Mouse (Mus musculus): ENCODE measurements around the gene Cdc73.

Cdc73 gene

DNA sequence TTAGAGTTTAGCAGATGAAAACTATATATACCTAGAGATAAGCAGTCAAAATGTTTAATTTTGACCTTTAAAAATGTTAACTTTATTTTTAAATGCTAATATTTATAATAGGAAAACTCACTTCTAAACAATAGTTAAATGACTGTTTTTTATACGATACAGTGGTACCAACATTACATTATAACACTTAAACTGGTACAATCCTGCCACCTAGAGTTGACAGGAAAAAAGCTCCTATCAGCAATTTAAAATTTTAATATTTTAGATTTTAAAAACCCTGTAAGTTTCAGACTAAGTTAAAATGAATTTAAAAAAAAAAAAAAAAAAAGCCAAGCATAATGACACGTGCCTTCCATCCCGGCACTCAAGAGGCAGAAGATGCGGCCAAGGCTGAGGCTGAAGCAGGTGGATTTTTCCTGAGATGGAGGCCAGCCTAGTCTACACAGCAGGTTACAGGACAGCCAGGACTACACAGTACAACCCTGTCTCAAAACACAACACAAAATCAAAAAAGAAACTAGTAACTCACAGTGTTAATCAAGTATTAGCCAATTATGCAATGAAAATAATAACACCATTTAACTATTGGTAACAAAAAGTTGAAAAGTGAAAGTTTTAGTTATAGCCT is 26.8 kb downstream of the Cdc73 start:
- 55% methylated on average over 4 of the region's 4 CpGs for WGBS

DNA sequence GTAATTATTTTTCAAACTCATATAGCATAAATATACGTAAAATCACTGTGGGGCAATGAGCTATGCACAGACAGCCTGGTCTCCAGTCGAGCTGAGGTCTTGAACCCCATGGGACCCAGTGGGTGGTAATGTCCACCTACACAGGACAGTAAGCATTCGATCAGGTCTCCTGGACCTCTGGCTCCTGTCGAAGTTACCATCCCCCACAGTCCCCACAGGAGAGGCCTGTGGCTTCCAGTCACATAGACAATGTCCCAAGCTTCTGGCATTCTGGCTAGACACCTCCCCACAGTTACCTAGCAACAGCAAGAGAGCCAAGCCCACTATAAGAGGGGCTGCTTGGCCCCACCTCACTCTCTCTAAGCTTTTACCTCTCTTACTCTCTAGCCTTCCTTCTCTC is 37.9 kb downstream of the Cdc73 start:
- WGBS, result 95% methylated on average over 4 of the region's 4 CpGs

DNA sequence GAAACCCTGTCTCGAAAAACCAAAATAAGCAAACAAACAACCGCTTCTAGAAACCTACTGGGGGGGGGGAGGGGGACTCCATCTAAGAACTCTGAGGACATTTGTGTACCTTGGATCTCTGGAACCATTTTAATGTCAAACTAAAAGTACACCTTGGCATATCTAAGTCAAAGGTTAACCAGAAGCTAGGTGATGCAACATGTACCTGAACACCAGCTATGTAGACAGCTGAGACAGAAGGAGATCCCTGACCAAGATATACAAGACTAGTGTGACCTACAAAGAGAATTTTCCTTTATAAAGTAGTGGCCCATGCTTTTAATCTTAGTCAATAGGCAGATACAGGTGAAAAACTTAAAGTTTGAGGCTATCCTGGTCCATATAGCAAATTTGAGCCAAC is 39.5 kb downstream of the Cdc73 start:
- 96% methylated on average over 2 of the region's 2 CpGs for WGBS

DNA sequence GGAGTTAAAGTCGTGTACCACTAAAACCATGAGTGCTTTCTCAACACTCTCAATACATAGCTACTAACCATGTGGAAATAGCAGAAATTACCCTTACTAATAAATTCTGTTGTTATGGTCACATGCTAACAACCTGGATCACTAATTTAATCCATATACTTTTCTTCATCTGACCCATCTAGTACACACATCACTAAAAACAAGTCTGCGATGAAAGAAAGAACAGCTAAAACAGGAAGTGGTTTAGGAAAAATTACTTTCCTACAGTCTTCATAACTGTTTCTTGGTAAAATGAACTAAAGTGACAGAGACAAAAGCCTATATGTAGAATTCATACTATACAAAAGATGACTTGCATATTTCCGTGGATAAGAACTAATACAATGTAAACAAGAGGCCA is 49.0 kb downstream of the Cdc73 start:
- WGBS, result 80% methylated on average over 3 of the region's 3 CpGs

DNA sequence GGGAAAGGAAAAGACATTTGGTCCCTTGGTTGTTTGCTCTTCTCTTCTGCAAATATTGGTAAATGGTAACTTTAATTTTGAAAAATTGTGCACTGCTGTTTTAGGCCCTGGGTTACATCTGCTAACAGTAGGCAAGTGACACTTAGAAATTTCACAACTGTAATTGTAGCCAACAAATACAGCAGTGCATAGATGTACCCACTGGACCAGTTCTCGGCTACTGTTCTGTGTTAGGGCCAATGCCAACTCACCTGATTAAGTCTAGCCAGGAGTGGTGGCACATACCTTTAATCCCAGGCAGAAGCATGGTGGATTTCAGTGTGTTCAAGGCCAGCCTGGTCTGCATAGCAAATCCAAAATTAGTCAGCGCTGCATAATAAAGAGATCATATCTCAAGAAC is 52.4 kb downstream of the Cdc73 start:
- WGBS, result 85% methylated on average over 2 of the region's 2 CpGs

DNA sequence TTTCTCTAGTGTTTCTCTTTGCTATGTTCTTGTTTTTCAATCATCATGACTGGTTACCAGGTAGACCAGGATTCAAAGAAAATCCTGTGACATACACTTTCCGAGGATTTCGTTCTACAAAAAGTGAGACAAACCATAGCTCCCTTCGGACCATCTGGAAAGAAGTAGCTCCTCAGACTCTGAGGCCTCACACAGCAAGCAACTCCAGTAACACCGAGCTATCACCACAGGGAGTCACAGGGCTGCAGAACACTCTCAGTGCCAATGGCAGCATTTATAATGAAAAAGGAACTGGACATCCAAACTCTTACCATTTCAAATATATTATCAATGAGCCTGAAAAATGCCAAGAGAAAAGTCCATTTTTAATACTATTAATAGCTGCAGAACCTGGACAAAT is 56.5 kb downstream of the Cdc73 start:
- 49% methylated on average over 4 of the region's 4 CpGs for WGBS

DNA sequence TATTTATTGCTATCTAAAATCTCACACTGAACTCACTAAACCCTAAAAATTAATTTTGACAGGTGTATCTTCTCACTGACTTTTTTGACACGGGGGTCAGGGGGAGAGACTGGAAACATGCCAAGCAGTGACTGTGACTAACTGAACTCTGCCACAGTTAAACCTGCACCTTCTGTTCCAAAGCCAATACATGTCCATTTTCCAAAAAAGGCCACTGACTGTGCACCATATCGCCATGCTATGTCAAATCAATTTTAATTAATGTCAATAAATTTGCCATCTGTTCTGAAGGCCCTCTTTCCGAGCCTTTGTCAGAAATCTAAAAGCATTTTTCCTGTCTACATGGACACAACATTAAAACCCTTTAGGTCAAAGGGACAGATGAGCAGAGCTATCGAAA is 57.3 kb downstream of the Cdc73 start:
- 47% methylated on average over 4 of the region's 4 CpGs for WGBS

DNA sequence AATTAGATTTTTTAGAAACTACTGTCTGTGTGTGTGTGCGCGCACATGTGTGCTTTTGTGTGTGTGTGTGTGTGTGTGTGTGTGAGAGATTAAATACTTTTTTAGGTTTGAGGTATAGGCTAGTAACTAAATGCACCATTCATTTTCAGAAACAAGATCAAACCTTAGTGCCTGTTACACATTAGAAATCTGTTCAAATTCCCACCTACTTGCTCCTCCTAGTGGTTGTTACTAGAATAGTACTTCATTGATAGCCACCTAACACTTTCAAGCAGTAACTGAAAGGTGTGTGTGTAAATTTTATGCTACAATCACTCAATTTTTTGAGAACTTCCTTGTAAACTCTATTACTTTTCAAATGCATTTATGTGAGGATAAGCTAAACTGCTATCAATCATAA is 58.5 kb downstream of the Cdc73 start:
- 59% methylated on average over 2 of the region's 2 CpGs for WGBS

DNA sequence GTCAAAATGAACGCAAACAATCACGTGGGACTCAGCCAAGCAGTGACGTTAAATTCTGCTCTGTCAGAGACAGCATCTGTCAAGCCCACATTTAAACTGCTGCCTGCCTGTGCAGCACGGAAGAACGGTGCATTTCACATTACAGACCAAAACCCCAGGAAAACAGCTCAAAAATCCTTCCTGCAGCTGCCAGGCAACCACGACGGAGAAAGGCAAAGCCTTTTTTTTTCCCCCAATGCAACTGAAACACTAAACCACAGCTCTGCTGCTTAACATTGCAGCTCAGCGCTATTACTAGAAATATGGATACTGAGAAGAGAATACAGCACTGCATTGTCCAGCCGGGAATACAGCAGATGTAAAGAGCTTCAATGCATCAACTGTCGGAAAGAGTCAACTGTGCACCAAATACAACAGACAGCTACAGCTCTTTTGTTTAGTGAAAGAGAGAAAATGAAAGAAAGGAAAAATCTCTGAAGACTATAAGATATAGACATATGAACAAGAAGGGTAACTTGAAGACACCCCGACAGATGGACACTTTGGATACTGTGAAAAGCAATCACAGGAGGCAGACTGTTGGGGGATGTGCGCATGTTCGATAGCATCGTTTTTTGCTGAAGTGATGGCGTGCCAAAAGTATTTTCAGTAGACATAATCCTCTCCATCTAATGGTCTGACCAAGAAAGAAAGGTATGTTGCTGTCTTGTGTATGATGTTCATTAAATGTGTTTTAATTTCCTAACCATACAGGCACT is 61.9 kb downstream of the Cdc73 start, which contains the start of gene B3galt2:
B3galt2 (plus strand) TSS at position 15 of the 758 bp plus-strand sequence.
- WGBS, result 18% methylated on average over 15 of the region's 15 CpGs

DNA sequence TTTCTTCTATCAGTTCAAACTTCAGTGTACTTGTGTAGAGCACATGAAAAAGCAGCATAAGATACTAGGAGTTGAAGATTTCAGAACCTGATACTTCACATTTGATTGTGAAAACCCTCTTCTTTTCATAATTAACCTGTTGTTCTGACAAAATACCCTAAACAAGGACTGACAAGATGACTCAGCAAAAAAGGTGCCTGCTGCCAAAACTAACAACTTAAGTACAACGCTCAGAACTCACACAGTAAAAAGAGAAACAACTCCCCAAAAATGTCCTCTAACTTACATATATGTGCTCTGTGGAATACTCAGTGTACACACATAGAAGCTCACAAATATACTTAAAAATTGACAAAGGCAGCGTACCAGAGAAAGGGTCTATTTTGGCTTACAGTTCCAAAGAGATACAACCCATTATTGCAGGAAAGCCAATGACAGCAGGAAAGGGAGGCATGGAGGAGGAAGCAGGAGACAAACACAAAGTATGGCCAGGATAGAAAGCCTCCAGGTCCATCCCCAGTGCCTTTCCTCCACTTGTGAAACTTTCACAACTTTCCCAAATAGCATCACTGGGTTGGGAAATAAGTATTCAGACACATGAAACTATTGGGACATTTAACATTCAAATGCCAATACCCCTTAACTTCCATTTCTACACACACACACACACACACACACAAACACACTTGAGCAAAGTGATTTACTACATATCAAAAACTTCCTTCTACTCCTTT is 69.7 kb downstream of the Cdc73 start:
- 56% methylated on average over 2 of the region's 2 CpGs for WGBS

DNA sequence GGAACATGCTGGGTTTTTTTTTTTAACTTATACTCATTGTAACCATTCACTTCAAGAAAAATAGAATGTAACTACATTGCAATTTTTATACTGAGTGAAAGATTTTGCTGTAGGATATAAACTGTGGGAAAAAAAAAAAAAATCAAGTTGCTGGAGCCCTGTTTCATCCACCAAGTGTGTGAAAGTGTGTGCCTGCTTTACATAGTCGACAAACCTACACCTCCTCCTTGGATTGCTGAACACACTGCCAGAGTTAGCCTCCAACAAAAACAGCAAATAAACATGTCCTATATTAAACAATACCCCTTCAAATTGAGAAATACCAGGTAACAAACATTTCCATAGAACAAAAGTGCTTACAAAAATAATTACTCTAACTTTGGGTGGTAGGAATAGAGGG is 70.3 kb downstream of the Cdc73 start:
- 41% methylated on average over 1 of the region's 1 CpGs for WGBS

DNA sequence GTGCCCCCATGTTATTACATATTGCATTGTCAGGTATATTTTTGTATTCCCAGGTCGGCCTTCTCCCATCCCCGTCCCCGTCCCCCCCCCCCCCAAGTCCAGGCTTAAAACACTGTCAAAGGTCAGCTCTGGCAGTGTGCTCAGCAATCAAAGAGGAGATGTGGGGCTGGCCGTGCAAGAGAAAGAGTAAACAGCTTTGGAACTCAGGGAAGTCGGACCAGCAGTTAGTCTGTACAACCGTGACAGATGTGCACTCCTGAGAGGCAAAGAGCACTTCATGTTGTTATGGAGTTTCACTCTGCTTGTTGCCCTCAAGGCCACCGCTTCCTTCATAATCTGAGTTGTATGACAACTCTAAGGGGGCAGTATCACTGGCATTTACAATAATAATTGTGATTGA is 71.4 kb downstream of the Cdc73 start:
- 88% methylated on average over 7 of the region's 7 CpGs for WGBS

DNA sequence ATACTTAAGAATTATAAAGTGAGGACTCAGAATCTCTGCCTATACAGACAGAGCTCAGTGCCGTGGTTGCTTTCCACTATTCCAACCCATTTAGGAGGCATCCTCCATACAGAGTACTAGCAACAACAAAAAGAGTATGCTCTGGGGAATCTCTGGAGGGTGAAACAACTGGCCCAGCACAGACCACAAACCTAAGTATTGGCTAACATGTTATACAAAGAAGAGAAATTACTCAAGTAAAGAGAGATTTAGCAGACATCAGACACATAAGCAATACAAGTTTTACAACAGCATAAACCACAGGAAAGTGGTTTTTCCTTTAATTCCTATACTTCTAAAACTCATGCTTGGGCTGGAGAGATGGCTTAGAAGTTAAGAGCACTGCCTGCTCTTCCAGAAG is 80.1 kb downstream of the Cdc73 start:
- WGBS, result 98% methylated on average over 1 of the region's 1 CpGs

DNA sequence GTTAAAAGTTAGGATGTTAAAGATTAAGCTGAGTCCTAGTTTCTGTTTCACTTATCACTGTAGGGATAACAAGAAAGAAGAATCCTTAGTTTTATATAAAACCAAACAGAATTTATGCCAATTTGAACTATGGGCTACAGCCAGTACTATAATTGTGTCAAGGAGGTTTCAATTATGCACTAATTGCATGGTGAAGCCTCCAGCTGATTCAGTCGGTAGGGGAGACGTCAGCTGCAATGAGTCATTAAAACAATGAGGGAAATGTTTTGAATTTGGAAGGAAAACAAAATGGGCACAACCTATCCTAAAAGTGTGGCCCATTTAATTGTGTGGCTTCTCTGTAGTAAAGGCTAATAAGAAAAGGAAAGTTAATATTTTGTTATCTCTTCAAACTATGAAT is 82.9 kb downstream of the Cdc73 start:
- WGBS, result 3% methylated on average over 2 of the region's 2 CpGs

DNA sequence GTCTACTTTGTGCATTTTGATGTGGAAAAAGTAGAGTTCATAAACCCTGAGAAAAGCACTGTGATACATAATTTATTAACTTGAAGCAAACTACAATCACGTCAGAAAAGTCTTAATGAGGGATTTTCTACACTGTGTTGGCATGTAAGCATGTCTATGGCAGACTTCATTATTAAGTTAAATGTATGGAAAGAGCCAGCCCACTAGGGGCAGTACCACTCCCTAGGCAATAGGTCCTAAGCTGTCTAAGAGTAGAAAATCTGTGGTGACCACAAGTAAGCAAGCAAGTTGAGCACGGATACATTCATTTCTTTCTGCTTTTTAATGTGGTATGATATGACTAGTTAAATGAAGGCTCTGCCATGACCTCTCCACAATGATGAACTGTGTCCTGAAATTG is 89.8 kb downstream of the Cdc73 start:
- WGBS, result 97% methylated on average over 2 of the region's 2 CpGs

DNA sequence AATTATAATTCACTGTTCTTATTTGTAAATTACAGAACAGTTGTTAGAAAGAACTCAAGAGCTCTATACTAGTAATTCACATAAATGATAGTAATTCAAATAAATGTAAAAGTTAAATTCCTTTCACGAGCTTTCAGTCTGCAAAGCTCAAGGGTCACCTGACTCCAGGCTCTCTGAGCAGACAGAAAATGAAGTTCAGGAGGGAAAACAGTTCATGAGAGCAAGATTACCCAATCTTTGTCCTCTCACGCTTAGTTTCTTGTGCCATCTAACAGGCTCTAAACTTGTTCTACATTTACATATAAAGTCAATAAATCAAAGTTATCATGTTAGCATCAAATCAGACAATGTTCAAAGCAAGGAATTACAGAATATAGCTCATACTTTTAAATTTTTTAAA is 93.8 kb downstream of the Cdc73 start:
- WGBS, result 84% methylated on average over 2 of the region's 2 CpGs

DNA sequence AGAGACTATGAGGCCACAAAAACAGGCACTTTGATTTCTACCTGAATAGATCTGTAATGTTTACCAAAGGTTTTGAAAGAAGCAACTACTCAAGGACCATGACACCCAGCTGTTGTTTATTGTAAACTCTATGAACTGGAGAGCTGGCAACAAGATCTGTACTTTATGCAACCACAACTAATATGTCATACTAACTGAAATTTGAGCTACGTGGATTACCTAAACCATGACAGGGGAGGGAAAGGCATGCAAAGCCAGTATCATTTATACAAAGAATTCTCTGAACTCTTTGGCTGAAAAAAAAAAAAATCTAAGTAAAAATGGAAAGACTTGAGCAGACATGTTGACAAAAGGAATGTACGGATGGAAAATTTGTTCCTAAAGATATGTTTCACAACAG is 105.8 kb downstream of the Cdc73 start:
- WGBS, result 80% methylated on average over 2 of the region's 2 CpGs

DNA sequence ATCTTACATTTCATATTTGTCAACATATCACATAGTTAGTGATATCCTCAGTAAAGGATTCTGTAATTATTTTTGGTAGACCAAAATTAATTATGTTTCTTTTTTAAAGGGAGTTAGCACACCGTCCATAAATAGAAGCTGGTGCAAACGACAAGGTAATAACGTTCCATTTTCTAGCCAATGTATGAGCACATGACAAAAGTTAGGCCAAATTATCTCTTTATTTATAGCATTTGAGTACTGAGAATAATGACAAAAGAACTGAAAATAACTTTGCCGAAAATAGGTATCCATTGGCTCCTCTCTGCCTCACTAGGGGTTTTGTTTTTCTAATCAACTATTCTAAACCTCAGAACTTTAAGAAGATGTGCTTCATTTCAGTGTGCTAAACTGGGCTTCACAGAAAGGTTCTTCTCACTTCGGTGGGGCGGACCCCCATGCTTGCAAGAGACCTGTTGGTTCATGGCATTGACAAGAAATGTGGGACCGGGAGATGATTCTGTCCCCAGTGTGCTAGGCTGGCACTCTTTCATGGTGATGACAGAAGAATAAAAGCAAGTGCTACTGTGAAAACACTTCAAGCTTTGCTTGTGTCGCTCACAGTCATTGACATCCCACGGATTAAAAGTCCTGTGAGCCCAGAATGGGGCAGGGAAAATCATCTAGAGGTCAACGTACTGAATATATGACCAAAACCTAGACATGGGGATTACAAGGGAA is 125.7 kb downstream of the Cdc73 start:
- WGBS, result 88% methylated on average over 10 of the region's 10 CpGs

DNA sequence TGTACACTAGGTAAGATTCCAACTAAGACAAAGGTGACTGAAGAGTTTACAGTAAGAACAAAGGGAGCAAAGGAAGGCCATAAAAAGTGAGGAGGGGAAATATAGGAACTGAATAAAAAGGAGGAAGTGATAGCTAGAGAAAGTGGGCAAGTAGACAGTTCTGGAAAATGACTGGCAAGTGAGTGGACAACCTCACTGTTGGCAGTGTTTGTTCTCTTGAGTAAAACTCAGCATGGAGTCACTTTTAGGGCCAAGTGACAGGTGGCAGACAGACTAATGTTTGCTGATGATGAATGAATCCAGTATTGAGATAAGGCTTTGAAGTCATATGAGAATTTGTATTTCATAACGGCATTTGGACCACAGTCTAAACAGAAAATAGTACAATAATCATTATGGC is 144.5 kb downstream of the Cdc73 start:
- WGBS, result 80% methylated on average over 1 of the region's 1 CpGs

DNA sequence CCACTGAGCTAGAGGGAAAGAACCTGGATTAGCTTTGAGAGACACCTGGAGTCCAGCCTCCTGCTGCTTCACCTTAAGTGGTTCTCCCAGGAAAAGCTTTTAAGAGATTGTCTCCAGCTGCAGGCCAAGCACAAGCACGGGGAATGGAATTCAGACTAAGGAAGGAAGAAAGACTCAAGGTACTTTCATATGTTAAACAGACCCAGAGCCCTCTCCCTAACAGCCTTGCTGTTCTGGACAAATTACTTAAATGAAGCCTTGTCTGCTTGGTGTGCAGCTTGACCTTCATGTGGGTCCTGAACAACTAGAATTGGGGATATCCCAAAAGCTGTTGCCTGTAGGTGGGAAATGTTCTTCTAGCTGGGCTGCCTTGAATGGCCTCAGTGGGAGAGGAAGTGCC is 147.2 kb downstream of the Cdc73 start:
- 59% methylated on average over 1 of the region's 1 CpGs for WGBS

DNA sequence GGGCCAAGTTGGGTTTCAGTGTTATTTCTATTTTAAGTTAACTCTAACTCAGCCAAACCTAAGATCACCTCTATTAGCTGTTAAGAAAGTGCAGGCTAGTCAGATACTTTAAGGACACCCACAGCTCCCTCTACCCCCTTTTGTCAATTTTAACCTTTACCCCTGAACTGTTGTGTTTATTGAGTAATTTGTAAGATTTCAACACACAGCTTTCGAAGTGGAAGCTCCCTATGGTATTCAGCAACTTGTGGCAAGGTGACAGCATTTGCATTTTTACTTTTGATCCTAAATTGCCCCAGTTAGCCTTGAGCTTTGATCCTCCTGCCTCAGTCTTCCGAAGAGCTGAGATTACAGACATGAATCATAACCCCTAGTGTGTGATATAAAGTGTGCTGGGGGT is 148.1 kb downstream of the Cdc73 start:
- WGBS, result 71% methylated on average over 2 of the region's 2 CpGs
